Mouse (Mus musculus): ENCODE measurements around the gene Bicral. TPM values are rescaled to one million over a fixed set of nuclear protein-coding genes. Genes with fewer than 3 reads are reported as not detected.
A peak's percentile ranks its signal among the peaks of the same experiment; 100 is the strongest.

Bicral gene
- total RNA-seq (2021) = 10 to 100 TPM in 1 of 2 experiments, 1 to 10 TPM in 1; 8.2 to 12.1 TPM
- long read RNA-seq, experiment 1, partial matches to known transcripts = 1 of 8 reads
- long read RNA-seq, experiment 1, other reads (novel, unspliced or antisense) = 7 of 8 reads
- long read RNA-seq, experiment 2, partial matches to known transcripts = 0 of 8 reads
- long read RNA-seq, experiment 2, other reads (novel, unspliced or antisense) = 8 of 8 reads

DNA sequence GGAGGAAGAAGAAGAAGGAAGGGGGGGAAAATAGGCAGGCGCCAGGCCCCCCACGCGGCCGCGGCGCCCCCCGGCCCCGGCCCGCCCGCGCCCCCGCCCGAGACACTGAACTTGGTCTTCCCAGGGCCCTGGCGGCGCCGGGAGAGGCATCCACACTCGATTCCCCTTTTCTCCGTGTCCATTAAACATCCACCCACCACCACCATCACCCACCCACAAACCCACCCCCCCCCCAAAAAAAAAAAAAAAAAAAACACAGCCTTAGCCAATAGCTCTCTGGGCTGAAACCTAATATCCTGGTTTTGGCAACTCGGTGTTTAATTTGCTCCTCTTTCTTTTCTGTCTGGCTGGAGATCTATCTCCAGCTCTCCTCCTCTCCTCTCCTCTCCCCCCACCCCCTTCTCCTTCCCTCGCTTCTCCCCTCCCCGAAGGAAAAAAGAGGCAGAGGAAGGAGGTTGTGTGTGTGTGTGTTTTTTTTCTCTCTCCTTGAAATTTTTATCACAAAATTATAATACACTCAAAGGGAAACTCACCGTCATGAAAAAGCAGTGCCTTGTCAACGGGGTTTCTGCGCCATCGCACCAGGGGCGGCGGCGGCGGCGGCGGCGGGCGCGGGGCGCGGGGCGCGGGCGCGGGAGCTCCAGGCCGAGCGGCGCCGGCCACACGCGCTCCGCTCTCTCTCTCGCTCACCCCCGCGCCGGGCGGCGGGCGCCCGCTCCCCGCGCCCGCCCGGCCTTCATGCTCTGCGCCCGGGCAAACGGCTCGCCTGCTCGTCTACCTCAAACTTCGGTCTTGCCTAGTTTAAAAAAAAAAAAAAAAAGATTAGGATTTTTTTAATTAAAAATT lies at the start of gene Bicral:
Bicral (minus strand) TSS at position 580 of the 846 bp plus-strand sequence.
- intact Hi-C loops (cut with DNase I) = no loop called here
- peak; percentile 58 to 71 for DNase-seq

DNA sequence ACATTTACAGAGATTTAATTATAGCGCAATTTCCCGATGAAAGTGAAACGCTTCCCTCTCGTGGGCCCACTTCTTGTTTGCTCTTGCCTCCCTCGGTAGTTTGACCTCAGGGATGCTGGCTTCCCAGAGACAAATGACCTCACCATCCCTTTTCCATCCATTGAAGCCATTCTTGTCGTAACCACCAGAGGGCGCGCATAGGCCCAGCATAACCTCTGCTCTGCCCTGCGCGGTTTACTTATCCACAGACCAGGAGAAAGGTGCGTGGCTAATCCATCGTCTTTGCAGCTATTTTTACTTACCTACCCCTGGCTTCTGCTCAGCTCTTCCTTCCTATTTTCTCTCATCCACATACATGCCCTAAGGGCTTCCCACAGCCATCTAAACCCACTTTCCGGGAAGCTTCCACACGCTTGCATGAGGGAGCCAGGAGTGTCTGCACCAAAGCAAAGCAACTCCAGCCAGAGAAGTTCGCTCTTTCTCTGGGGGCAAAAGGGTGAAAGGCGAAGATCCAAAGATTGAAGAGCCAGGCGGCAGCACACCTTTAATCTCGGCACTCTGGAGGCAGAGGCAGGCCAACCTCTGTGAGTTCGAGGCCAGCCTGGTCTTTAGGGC lies 45.7 kb upstream of the Bicral start:
- intact Hi-C loops (cut with DNase I) = no loop called here

DNA sequence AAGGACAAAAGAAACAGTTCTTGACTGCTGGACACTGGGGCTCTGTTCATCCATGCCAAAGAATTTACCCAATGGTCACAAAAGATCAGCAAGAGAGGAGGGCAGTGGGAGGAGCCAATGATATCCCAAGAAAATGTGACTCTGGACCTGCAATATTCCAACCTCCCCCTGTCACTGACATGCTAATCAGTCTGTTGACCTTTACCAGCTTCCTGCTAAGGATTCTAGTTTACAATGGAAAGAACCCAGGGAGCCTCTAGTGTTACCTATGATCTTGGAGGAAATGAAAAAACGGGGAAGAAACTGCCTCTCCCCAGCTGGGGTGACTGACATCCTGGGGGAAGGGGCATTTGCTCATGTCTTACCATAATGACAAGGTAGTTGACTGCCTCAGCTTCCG lies 42.7 kb upstream of the Bicral start:
- intact Hi-C loops (cut with DNase I) = no loop called here
- DNase-seq = no peak

More for the DNA sequence above, 45.7 kb upstream of the Bicral start:
- DNase-seq = peak; percentile 57 to 71

DNA sequence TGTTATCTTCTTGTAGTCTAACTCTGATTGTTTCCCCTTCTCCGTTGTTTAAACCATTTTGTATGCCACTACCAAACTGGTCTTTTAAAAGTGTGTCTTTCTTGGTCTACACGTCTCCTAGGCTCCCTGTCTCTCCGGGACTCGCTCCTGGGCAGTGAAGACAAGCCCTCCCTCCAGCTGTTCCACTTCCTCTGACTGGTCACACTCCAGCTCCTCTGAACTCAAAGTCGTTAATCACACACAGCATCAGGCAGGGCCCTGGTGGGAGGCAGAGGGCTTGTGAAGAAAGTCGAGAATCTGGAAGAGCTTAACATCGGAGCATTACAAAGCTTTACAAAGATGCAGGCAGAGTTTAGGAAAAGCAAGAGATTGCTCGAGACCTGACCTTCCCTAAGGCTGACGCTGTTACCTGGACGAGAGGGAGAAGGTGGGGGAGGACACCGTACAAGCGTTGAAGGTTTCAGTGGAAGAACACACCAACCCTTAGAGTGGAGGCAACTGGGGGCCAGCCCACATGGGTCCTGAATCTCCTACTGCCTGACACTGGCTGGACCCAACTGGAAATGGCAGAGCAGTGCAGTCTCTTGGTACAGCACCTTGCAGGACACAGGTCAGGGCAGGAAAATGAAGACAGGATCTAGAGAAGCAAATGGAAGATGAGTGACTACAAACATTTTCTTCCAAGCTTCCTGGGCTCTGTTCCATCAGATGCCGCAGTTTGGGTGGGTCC lies 39.1 kb upstream of the Bicral start:
- intact Hi-C loops (cut with DNase I) = no loop called here
- DNase-seq = peak in 1 of 2 experiments; percentile 14

DNA sequence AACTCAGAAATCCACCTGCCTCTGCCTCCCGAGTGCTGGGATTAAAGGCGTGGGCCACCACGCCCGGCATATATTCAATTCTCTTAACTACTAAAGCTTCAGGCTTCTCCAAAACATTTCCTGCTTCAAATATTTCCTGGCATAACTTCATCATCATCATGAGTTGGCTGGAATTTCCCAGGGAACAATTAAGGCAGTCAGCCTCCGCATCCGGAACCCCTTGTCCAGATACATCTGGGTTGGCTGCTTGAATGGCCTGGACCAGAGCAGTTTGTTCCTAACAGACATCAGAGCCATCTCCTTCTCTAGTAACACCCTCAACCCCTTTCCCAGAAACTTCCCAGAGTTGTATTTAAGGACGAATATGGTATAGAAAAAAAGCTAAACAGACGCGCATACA lies 37.1 kb upstream of the Bicral start:
- DNase-seq = no peak
- intact Hi-C loops (cut with DNase I) = no loop called here

DNA sequence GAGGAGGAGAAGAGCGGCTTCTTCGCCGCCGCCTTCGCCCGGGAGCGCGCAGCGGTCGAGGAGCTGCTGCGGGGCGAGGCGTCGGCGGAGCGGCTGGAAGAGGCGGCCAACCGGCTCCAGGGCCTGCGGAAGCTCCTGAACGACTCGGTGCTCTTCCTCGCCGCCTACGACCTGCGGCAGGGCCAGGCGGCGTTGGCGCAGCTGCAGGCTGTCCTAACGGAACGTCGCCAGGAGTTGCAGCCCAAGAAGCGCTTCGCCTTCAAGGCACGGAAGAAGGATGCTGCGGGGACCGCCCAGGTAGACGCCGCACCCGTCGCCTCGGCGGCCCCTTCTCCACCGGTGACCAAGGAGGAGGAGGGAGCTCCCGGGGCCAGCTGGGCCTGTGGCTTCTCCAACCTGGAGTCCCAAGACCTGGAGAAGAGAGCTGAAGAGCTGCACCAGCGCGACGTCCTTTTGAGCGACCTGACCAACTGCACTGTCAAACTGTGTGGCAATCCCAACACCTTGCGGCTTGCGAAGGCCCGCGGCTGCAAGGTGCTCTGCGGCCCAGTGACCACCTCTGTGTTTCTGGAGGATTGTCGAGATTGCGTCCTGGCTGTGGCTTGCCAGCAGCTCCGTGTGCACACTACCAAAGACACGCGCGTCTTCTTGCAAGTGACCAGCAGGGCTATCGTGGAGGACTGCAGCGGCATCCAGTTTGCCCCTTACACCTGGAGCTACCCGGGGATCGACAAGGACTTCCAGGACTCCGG lies 32.7 kb upstream of the Bicral start:
- intact Hi-C loops (cut with DNase I) = loop anchor here (5.0 kb wide), 1 partner anchor 39 kb away; no protein-coding TSS in a partner anchor
- DNase-seq = peak; percentile 12 to 51

DNA sequence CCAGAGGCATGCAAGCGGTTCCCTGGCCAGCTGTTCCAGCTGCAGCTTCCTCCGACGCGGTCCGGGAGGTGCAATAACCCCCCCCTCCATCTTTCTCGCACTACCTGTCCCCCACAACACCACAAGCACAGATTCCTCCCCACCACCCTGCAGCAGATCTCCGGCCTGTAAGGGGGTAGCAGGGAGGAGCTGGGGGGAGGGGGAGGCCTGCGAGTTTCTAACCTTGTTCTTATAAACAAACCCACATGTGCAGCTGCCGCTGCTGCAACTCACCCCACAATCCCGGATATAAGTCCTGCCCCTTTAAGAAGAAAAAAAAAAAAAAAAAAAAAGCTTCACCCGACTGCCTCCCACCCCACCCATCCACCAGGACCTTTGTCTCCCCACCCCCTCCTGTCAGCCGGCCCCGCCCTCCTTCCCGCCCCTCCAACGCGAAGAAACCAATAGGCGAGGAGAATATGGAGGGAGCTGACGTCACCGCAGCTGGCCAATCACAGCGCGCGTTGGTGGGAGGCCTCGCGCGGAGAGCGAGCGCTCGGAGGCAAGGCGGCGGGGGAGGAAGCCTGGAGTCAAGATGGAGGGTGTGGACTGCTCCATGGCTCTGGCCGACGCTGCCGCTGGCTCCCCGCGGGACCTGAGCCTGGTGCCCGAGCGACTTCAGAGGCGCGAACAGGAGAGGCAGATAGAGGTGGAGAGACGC lies 32.0 kb upstream of the Bicral start, which contains the start of gene Tbcc:
Tbcc (plus strand) TSS at position 569 of the 700 bp plus-strand sequence.
- peak; percentile 91 to 94 for DNase-seq
- intact Hi-C loops (cut with DNase I) = loop anchor here (5.0 kb wide), 1 partner anchor 38 kb away; no protein-coding TSS in a partner anchor

DNA sequence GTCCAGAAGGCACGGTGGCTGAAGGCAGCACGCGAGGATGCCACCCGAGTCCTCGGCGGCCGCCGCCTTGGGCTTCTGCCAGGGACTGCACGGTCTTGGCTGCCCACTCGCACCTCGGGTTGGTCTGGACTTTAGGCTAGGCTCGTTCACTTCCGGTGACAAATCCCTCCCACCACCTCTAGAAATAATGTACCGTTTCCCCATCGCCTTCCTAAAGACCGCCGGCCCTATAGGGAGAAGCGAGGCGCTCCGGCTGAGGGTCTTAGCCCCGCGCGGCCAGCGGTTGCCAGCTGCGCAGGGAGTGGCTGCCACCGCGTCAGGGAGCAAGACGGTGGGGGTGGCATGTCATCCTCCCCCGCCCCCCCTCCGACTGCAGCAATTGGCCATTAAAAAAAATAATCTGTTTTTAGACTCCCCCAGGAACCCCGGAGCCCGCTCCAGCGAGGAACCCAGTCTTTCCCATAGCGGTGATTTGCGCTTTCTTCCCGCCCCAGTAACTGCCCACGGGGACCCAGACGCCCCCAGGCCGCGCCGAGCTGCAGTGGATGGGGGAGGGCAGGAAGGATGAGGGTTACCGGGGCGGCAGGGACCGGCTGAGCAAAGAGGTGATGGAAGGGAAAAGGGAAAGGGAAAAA lies 31.3 kb upstream of the Bicral start:
- DNase-seq = peak; percentile 76 to 77
- intact Hi-C loops (cut with DNase I) = loop anchor here (5.0 kb wide), 2 partner anchors 37 to 107 kb away; partner anchors contain the start of gene Rpl7l1

DNA sequence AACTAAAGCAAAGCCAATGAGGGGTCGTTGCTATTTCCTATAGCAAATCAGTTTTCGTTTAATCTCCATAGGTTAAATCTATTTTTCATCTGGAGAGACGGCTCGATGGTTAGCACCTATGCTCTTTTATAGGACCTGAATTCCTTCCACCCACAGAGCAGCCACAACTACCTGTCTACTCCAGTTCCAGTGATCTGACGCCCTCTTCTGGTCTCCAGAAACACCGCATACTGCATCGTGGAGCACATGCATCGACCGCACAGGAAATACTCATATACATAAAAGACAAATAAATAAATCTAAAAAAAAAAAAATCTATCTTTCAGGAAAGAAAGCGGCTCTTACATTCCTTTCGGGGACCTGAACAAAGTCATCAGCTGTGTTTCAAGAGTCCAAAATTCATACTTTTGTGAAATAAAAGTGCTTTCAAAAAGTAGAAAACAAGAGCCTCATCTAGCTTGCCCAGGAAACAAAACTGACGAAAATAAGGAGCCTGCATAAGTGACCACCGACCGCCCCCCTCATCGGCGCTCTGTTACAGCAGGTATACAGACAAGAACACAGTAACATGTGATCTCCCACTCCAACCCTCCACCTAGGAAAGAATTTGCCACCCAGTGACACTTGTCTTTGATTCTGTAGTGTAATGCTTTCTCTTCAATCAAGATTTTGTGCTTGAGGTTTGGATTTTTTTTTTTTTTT lies 30.4 kb upstream of the Bicral start:
- intact Hi-C loops (cut with DNase I) = loop anchor here (5.0 kb wide), 1 partner anchor 106 kb away; the partner anchor contains the start of gene Rpl7l1
- DNase-seq = no peak

DNA sequence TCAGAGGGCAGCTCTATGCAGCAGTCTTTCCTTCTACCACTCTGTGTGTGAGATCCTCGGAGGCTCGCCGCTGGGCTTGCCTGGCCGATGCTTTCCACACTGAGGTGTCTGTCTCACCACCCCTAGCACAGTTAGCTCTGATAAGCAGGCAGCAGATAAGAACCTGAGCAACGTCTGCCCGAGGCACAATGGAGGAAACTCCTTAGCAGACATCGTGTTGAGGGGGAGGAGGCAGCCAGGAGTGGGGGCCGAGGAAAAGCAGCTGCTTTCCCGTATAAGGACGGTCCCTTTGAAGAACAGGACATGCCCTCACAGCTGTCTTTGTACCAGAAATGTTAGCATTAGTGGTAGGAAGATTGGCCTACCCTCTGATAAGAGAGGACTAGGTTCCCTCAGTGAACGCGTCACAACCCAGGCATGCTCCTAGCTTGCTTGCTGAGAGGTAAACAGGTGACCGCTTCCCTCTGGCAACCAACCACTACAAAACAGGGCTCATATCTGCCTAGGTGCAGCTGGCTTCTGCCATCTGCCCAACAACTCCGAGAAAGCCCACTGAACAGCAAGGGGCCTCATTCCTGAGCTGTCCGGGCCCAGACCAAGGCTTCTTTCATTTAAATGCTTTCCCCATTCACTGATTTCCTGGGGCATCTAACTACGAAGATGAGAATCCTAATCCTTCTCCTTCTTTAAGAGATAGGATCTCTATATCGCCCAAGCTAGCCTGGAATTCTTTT lies 27.8 kb upstream of the Bicral start:
- intact Hi-C loops (cut with DNase I) = loop anchor here (2.0 to 5.0 kb wide), 2 partner anchors 25 to 104 kb away; partner anchors contain the start of gene Rpl7l1
- no peak for DNase-seq

DNA sequence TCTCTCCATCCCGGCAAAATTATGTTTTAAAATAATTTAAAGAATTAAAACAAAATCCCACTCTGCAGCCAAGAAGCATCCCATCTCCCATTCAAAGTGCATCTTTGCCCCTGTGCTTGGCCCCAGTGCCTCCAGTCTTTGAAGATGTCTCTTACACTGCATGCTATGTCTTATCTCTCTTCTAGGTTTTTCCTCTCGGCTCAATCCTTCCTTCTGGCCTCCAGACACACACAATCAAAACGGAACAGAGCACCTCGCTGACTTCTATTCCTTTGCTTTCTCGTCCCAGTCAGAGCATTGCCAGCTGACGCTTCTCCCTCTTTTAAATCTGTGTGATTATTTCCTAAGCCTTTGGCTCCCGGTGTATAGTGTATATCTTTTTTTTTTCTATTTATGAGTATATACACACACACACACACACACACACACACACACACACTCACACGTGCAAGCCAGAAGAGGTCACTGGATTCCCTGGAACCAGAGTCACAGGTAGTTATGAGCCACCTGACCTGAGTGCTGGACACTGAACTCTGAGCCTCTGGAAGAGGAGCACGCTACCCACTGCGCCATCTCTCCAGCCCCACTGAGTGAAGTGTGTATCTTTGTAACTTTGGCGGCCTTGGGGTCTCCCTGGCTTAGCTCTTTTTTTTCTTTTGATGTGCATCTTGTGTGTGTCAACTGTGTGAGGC lies 27.1 kb upstream of the Bicral start:
- intact Hi-C loops (cut with DNase I) = loop anchor here (5.0 kb wide), 1 partner anchor 103 kb away; the partner anchor contains the start of gene Rpl7l1

DNA sequence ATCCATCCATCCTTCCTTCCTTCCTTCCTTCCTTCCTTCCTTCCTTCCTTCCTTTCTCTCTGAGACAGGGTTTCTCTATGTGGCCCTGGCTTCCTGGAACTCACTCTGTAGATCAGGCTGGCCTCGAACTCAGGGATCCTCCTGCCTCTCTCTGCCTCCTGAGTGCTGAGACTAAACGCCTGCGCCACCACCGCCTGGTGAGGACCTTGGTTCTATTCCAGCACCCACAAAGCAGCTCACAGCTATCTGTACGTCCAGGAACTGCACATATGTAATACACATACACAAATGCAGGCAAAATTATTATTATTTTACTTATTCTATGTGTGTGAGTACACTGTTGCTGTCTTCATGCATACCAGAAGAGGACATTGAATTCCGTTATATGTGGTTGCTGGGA lies 26.5 kb upstream of the Bicral start:
- intact Hi-C loops (cut with DNase I) = loop anchor here (5.0 kb wide), 2 partner anchors 62 to 102 kb away; partner anchors contain the start of gene Rpl7l1

More for the DNA sequence above, 27.1 kb upstream of the Bicral start:
- DNase-seq = no peak

DNA sequence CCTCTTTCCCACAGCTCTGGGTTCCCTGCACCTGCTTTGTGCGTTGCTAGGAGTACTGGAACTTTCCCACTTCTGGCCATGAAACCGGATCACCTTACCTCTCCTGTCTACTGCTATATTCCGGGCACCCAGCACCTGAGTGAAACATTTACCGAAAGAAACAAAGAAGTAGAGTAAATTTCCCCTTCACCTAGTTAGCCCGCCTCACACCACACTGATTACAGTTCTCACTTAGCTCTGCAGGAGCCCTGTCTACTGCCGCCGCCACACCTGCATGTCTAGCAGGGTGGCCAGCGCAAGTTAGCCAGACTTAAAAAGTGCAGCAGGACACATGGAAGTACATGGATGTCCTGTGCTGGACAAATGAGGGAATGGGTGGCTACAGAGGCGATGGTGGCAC lies 24.8 kb upstream of the Bicral start:
- no peak for DNase-seq
- intact Hi-C loops (cut with DNase I) = loop anchor here (5.0 kb wide), 1 partner anchor 61 kb away; no protein-coding TSS in a partner anchor

More for the DNA sequence above, 26.5 kb upstream of the Bicral start:
- no peak for DNase-seq

DNA sequence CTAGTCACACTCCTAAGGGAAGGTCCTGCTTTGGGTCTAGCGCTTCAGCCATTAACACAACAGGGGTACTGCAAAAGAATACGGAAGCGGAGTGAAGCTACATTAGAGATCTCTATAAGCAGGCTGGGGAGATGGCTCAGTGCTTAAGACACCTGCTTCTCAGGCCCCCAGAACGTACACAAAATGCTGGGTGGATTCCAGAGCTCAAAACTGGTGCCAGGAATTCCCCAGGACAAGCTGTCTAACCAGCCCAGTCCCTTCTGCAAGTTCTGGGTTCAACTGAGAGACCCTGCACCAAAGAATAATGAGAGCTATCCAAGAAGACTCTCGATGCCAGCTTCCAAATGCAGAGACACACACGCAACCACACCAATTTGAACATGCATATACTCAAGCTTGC lies 23.4 kb upstream of the Bicral start:
- DNase-seq = no peak
- intact Hi-C loops (cut with DNase I) = loop anchor here (5.0 kb wide), 1 partner anchor 59 kb away; no protein-coding TSS in a partner anchor

DNA sequence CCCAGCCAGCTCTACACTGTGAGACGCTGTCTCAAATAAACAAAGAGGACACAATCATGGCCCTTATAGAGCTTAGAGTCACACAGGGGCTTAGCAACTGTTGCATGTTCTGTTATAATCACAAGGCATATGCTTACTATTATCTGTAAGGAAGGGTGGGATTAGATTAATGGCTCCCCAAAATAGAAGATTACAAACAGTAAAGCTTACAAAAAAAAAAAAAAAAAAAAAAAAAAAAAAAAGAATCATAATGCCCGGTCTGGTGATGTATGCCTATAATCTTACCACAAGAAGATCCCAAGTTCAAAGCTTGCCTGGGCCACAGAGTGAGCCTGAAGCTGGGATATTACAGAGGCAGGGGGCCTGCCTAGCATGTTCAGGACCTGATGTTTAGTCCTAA lies 22.0 kb upstream of the Bicral start:
- no peak for DNase-seq

DNA sequence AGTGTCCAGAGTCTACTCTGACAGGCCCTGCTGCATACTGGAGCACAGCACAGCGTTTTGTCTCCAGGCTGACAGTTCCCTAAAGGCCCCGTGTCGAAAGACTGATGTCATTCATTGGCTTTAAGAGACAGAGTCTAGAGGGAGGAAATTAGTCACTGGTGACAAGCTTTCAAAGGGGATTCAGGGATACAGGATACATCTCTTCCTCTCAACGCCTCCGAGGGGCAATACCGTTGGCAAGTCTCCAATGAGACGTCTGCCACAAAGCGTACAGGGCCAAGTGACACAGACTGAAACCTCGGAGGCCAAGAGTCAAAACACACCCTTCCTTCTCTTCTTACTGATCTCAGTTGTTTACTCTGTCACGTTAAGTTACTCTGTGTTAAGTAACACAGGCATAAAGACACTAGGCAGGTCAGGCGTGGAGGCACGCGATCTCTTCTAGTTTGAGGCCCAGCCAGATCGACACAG lies 21.6 kb upstream of the Bicral start:
- intact Hi-C loops (cut with DNase I) = loop anchor here (5.0 kb wide), 1 partner anchor 58 kb away; no protein-coding TSS in a partner anchor
- peak; percentile 26 to 67 for DNase-seq

More for the DNA sequence above, 22.0 kb upstream of the Bicral start:
- intact Hi-C loops (cut with DNase I) = loop anchor here (5.0 kb wide), 1 partner anchor 58 kb away; no protein-coding TSS in a partner anchor

Measured in gastrocnemius, postnatal 36 days (tissue).